Mouse (Mus musculus): ENCODE measurements at regions not wholly inside any gene's neighbourhood (a gene's known extent, or its start where the extent isn't known, plus 50 kb on each side); places are given as distances from the start of the nearest gene placed in this dataset.

DNA sequence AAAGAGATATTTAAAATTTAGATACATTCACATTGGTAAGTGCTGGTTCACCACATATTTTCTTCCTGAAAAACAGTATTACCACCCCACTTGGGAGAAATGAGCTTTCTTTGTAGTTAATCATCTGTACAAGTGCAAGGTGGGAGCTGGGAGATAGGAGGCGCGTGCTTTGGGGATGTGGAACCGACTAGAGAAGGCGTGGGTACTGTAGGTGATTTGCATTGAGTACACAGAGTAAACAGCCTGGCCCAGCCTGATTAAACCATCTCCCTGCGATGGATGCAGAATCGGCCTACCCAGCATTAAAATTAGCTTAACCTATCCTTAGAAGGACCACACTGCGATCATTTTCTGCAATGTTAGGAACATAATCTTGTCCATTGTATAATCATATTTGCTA is 270.4 kb downstream of the Gxylt1 start:
- no peak overlapping the region for H3K9ac ChIP-seq (ENCODE audit: control insufficient read depth, low read depth, low read length, poor library complexity, severe bottlenecking)
- TF ChIP-seq ZMIZ1 (IDR thresholded peaks at IDR 0.05; ENCODE audit: low read depth, low read length) (no peak), MAX (IDR thresholded peaks at IDR 0.05; ENCODE audit: low read length) (no peak), CHD2 (IDR thresholded peaks at IDR 0.05; ENCODE audit: low read length) (no peak), NELFE (IDR thresholded peaks at IDR 0.05; ENCODE audit: low read depth, low read length) (no peak), TBP (IDR thresholded peaks at IDR 0.05; ENCODE audit: low read depth, low read length) (no peak), NRF1 (IDR thresholded peaks at IDR 0.05; ENCODE audit: insufficient read depth, low read depth, low read length, poor library complexity, severe bottlenecking) (no peak)
- no peak overlapping the region for H3K4me3 ChIP-seq (ENCODE audit: control insufficient read depth in 1 of 2, insufficient read depth in 1 of 2, low read depth in 2 of 2, low read length in 2 of 2)
- H3K36me3 ChIP-seq (ENCODE audit: control insufficient read depth in 1 of 2, insufficient read depth in 2 of 2, low read length in 2 of 2): no peaks in the 10 kb centered on the region
- no peaks in the 10 kb centered on the region for H3K79me2 ChIP-seq (ENCODE audit: control insufficient read depth, insufficient read depth, low read length, poor library complexity)
- no peak overlapping the region for H3K27ac ChIP-seq (ENCODE audit: control insufficient read depth, low read depth, low read length)
- H3K9me3 ChIP-seq (replicated peaks; ENCODE audit: insufficient read depth, low read length): no peaks in the 10 kb centered on the region
- no peaks in the 10 kb centered on the region for H3K4me1 ChIP-seq (ENCODE audit: control insufficient read depth in 1 of 2, insufficient read depth in 2 of 2, low read length in 2 of 2)
- no peaks in the 10 kb centered on the region for H3K27me3 ChIP-seq (ENCODE audit: control insufficient read depth in 1 of 2, insufficient read depth in 2 of 2, low read length in 2 of 2)
- no peak for DNase-seq (ENCODE audit: low read depth, low spot score)

DNA sequence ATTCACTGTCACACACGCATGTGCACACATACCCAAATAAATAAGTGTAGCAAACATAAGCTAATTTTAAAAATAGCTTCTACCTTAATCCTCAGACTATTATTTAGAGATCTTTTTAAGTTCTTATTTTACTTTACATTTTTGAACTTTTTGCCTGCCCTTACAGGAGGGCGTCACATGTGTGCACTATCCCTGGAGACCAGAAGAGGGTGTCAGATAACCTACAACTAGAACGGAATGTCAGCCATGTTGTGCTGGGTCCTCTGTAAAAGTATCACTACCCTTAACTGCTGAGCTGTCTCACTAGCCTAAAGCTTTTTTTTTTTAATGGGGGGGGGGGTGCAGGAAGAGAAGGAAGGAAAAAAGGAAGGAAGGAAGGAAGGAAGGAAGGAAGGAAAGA is 271.7 kb downstream of the Gxylt1 start:
- no peak for DNase-seq (ENCODE audit: low read depth, low spot score)
- H3K4me3 ChIP-seq (ENCODE audit: control insufficient read depth in 1 of 2, insufficient read depth in 1 of 2, low read depth in 2 of 2, low read length in 2 of 2): no peak overlapping the region
- H3K9ac ChIP-seq (ENCODE audit: control insufficient read depth, low read depth, low read length, poor library complexity, severe bottlenecking): no peak overlapping the region
- H3K9me3 ChIP-seq (replicated peaks; ENCODE audit: insufficient read depth, low read length): no peaks in the 10 kb centered on the region
- H3K4me1 ChIP-seq (ENCODE audit: control insufficient read depth in 1 of 2, insufficient read depth in 2 of 2, low read length in 2 of 2): no peaks in the 10 kb centered on the region
- no peak for TF ChIP-seq ZNF384 (IDR thresholded peaks at IDR 0.05; ENCODE audit: low read depth, low read length)
- TF ChIP-seq TCF12 (IDR thresholded peaks at IDR 0.05; ENCODE audit: low read depth, low read length): no peak
- no peaks in the 10 kb centered on the region for H3K79me2 ChIP-seq (ENCODE audit: control insufficient read depth, insufficient read depth, low read length, poor library complexity)
- no peaks in the 10 kb centered on the region for H3K36me3 ChIP-seq (ENCODE audit: control insufficient read depth in 1 of 2, insufficient read depth in 2 of 2, low read length in 2 of 2)
- no peak overlapping the region for H3K27ac ChIP-seq (ENCODE audit: control insufficient read depth, low read depth, low read length)
- no peaks in the 10 kb centered on the region for H3K27me3 ChIP-seq (ENCODE audit: control insufficient read depth in 1 of 2, insufficient read depth in 2 of 2, low read length in 2 of 2)

DNA sequence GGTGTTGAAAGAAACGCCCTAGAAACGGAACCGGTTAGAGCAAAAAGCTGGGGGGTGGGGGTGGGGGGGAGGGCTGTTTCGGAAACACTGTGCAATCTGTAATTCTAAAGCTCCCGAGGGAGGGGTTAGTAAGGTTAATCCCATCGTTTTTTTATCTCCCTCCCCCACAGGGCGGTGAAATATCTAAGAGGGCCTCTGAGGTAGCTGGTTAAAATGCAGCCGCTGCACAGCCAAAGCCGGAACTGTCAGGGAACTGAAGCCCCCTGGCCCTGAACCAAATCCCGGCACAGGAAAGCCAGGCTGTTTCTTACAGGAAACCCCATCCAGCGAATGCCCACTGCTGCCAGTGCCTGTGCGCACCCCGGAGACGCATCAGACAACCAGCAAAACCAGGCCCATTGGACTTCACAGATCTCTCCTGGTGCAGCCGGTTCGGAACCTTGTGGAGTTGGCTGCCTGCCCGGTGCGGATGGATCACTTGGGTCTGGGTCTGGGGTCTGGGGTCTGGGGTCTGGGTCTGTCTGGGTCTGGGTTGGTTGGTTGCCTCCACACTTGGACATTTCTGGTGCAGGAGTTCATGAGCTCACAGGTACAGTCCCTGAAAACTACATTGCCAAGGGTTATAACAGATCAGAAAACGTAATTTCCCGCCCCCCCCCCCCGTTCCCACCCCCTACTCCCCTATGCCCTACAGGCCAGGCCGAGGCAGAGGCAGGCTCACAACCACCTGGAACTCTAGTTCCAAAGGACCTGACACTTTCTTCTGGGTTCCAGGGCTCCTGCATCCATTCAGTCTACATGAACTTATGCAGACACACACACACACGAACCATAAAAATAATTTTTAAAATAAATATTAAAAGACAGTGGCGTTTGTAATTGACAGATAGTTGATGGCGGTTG is 272.7 kb downstream of the Gxylt1 start:
- Histone ChIP-seq H3K36me3 (ENCODE audit: control insufficient read depth in 1 of 2, insufficient read depth in 2 of 2, low read length in 2 of 2) (no peaks in the 10 kb centered on the region), H3K9me3 (replicated peaks; ENCODE audit: insufficient read depth, low read length) (no peaks in the 10 kb centered on the region), H3K4me1 (ENCODE audit: control insufficient read depth in 1 of 2, insufficient read depth in 2 of 2, low read length in 2 of 2) (no peaks in the 10 kb centered on the region), H3K79me2 (ENCODE audit: control insufficient read depth, insufficient read depth, low read length, poor library complexity) (no peaks in the 10 kb centered on the region), H3K27me3 (ENCODE audit: control insufficient read depth in 1 of 2, insufficient read depth in 2 of 2, low read length in 2 of 2) (no peaks in the 10 kb centered on the region), H3K9ac (ENCODE audit: control insufficient read depth, low read depth, low read length, poor library complexity, severe bottlenecking) (no peak overlapping the region), H3K4me3 (ENCODE audit: control insufficient read depth in 1 of 2, insufficient read depth in 1 of 2, low read depth in 2 of 2, low read length in 2 of 2) (no peak overlapping the region), H3K27ac (ENCODE audit: control insufficient read depth, low read depth, low read length) (no peak overlapping the region)
- no peak for TF ChIP-seq MAX (IDR thresholded peaks at IDR 0.05; ENCODE audit: low read length)
- TF ChIP-seq EP300 (IDR thresholded peaks at IDR 0.05; ENCODE audit: low read depth in 1 of 2, low read length in 2 of 2): no peak
- no peak for TF ChIP-seq MAFK (IDR thresholded peaks at IDR 0.05; ENCODE audit: borderline replicate concordance, low read depth, low read length)
- no peak for TF ChIP-seq UBTF (IDR thresholded peaks at IDR 0.05; ENCODE audit: borderline replicate concordance, insufficient read depth, low read depth, low read length)
- TF ChIP-seq POLR2AphosphoS5 (IDR thresholded peaks at IDR 0.05; ENCODE audit: borderline replicate concordance, low read depth, low read length): no peak
- TF ChIP-seq CHD2 (IDR thresholded peaks at IDR 0.05; ENCODE audit: low read length): no peak
- no peak for TF ChIP-seq CHD1 (IDR thresholded peaks at IDR 0.05; ENCODE audit: low read depth, low read length)
- no peak for TF ChIP-seq SIN3A (IDR thresholded peaks at IDR 0.05; ENCODE audit: low read length)
- no peak for DNase-seq (ENCODE audit: low read depth, low spot score)
